Mouse (Mus musculus) G1E (cell line): ENCODE results near the gene Poc5.

Experiments
- CTCF ChIP-seq: IDR thresholded peaks from 2 replicates; pipeline ENCODE4 v1.5.1; 2012; ENCODE audit warnings: low read depth, low read length, inconsistent platforms, mixed read lengths
- GATA1 ChIP-seq: IDR thresholded peaks from 2 replicates; pipeline ENCODE4 v1.6.1; 2012; ENCODE audit warnings: borderline replicate concordance, low read length, inconsistent platforms, mixed read lengths
- POLR2AphosphoS5 ChIP-seq: IDR thresholded peaks from 2 replicates; pipeline ENCODE4 v1.6.1; 2012; ENCODE audit warnings: low read depth, low read length, inconsistent platforms; ENCODE audit not compliant: insufficient replicate concordance
- TAL1 ChIP-seq: conservative IDR thresholded peaks from 2 replicates; pipeline ENCODE4 v1.6.1; 2012; ENCODE audit warnings: low read depth, low read length, inconsistent platforms, mixed read lengths

DNA sequence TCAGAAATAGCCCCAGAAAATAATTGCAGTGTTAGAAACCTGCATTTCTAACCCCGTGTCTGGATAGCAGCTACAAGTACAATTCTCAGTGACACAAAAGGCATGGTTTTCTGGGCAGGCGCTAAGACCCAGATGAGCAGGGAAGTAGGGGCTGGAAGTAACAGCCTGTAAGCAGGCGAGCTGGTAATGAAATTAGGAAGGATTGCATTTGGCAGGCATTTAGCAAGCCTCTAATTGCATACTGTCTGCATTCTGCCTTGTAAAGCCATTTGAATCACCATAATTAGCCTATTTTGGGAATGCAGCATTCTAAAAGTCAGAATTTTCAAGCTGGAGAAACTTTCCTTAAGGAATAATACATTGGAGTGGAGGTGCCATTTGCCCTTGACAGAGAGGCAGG lies 38.0 kb downstream of the Poc5 start:
- TF ChIP-seq CTCF (no peak), GATA1 (no peak), TAL1 (no peak), POLR2AphosphoS5 (no peak)
